Mouse (Mus musculus) cerebellum, adult 9-11 months (tissue): ENCODE results near the gene Nedd9.
"Not testable (repeated sequence)": the region's sequence is repeated elsewhere in the genome, so short reads cannot be mapped to it uniquely, and the experiment has no call there.

Source experiments
- DNase-seq: peaks from one replicate; pipeline ENCODE4 v3.0.0; 2022

Gene Nedd9

GRCm38 (mm10) chr13:41291466-41291974 is 195.6 kb downstream of the Nedd9 start:
- no peak for DNase-seq

- DNase-seq: no peak
Observed at GRCm38 (mm10) chr13:41286285-41286684, 200.9 kb downstream of the Nedd9 start.

GRCm38 (mm10) chr13:41285448-41285847 is 201.7 kb downstream of the Nedd9 start:
- DNase-seq: no peak

- peak; percentile 26 for DNase-seq
Observed at GRCm38 (mm10) chr13:41283256-41283655, 203.9 kb downstream of the Nedd9 start.

GRCm38 (mm10) chr13:41280696-41281095 is 206.5 kb downstream of the Nedd9 start:
- no peak for DNase-seq

- no peak for DNase-seq
Observed at GRCm38 (mm10) chr13:41273927-41274650, 213.1 kb downstream of the Nedd9 start, which contains the start of gene Gm17364. Gene Gm17364 (minus strand): TSS chr13:41273977.

GRCm38 (mm10) chr13:41267827-41268408 is 219.2 kb downstream of the Nedd9 start:
- no peak for DNase-seq

GRCm38 (mm10) chr13:41263304-41264006 is 223.7 kb downstream of the Nedd9 start:
- no peak for DNase-seq

- DNase-seq: not testable (repeated sequence)
Observed at GRCm38 (mm10) chr13:41261617-41262016, 225.5 kb downstream of the Nedd9 start.
